Mouse (Mus musculus) intestine, postnatal 0 days (tissue): ENCODE data around the gene Setd2. TPM values are rescaled to one million over a fixed set of nuclear protein-coding genes. Genes with fewer than 3 reads are reported as not detected.

ENCODE experiments used
- ATAC-seq: fragments of 200-750 bp; cut with Nextera tagmentation; 2 replicates; pipeline ENCODE4 v1.8.0; 2017; ENCODE audit warnings: mild to moderate bottlenecking, moderate TSS enrichment, moderate library complexity
- H3K27ac ChIP-seq: fragments of 300-500 bp; sonication (generic); 2 replicates; pipeline ENCODE4 v1.5.1; 2014; ENCODE audit warnings: mild to moderate bottlenecking, low read depth, low read length, moderate library complexity
- H3K27me3 ChIP-seq: fragments of 300-500 bp; sonication (generic); replicated peaks from 2 replicates; pipeline ENCODE4 v1.6.1; 2014; ENCODE audit warnings: low read length, mixed read lengths; ENCODE audit not compliant: control insufficient read depth, insufficient read depth
- H3K36me3 ChIP-seq: fragments of 300-500 bp; sonication (generic); 2 replicates; pipeline ENCODE4 v1.6.1; 2014; ENCODE audit warnings: mild to moderate bottlenecking, moderate library complexity; ENCODE audit not compliant: control insufficient read depth, insufficient read depth
- H3K4me1 ChIP-seq: fragments of 300-500 bp; sonication (generic); replicated peaks from 2 replicates; pipeline ENCODE4 v1.6.1; 2014; ENCODE audit warnings: antibody characterized with exemption, low read length, mixed read lengths; ENCODE audit not compliant: control insufficient read depth, insufficient read depth
- H3K4me2 ChIP-seq: fragments of 300-500 bp; sonication (generic); replicated peaks from 2 replicates; pipeline ENCODE4 v1.6.1; 2014; ENCODE audit warnings: low read depth, mild to moderate bottlenecking, moderate library complexity
- H3K4me3 ChIP-seq: fragments of 300-500 bp; sonication (generic); 2 replicates; pipeline ENCODE4 v1.5.1; 2014; ENCODE audit warnings: low read depth, low read length
- H3K9ac ChIP-seq: fragments of 300-500 bp; sonication (generic); 2 replicates; pipeline ENCODE4 v1.6.1; 2014; ENCODE audit warnings: mild to moderate bottlenecking, low read depth, low read length
- H3K9me3 ChIP-seq: fragments of 300-500 bp; sonication (generic); 2 replicates; pipeline ENCODE4 v1.6.1; 2016; ENCODE audit warnings: mixed run types; ENCODE audit not compliant: control insufficient read depth
- CTCF ChIP-seq: sonication (generic); IDR thresholded peaks from 2 replicates; pipeline ENCODE4 v1.5.1; 2016; ENCODE audit warnings: low read depth, mild to moderate bottlenecking, control low read depth, antibody characterized with exemption, moderate library complexity
- WGBS: fragments of 180-500 bp; shearing (Covaris S2); extraction: QIAGEN DNeasy Blood & Tissue Kit; methylation state at CpG from one replicate; pipeline ENCODE4 v1.1.7; 2014; 5-methylcytosine and 5-hydroxymethylcytosine counted together
- polyA plus RNA-seq: library from polyadenylated mRNA; unstranded; fragments of >200 nt; fragmentation: Nextera tagmentation; extraction: Ambion mirVana; gene quantifications from 2 replicates; pipeline ENCODE4 v1.2.1, GENCODE M21; 2015

The Setd2 gene
- polyA plus RNA-seq: 12.4 and 15.7 TPM in 2 replicates

- H3K4me2 ChIP-seq: peak within 1 kb of the TSS; percentile 80
- H3K36me3 ChIP-seq: no peaks in the 10 kb centered on the region
- H3K9ac ChIP-seq: peak within 1 kb of the TSS; percentile 99
- peak within 1 kb of the TSS; percentile 78 for H3K4me3 ChIP-seq
- peak; percentile 70 for ATAC-seq
- H3K4me1 ChIP-seq: no peaks in the 10 kb centered on the region
- H3K27ac ChIP-seq: peak within 1 kb of the TSS; percentile 99
- WGBS: under 1% methylated on average over 84 of the region's 109 CpGs
- no peaks in the 10 kb centered on the region for H3K27me3 ChIP-seq
- no peaks in the 10 kb centered on the region for H3K9me3 ChIP-seq
- no peak for TF ChIP-seq CTCF
Measured at GRCm38 (mm10) chr9:110532538-110533291, at the start of gene Setd2. Gene Setd2, plus strand, starts transcription at chr9:110532597.

GRCm38 (mm10) chr9:110488841-110489240 is 43.6 kb upstream of the Setd2 start:
- no peak for TF ChIP-seq CTCF
- no peak overlapping the region for H3K9ac ChIP-seq
- H3K9me3 ChIP-seq: peaks cover 6% of the 10 kb centered on the region
- H3K4me1 ChIP-seq: no peaks in the 10 kb centered on the region
- no peak overlapping the region for H3K27ac ChIP-seq
- no peaks in the 10 kb centered on the region for H3K27me3 ChIP-seq
- H3K4me3 ChIP-seq: no peak overlapping the region
- no peak for ATAC-seq
- no peaks in the 10 kb centered on the region for H3K36me3 ChIP-seq
- H3K4me2 ChIP-seq: no peak overlapping the region
- 56% methylated on average over 4 of the region's 4 CpGs for WGBS

GRCm38 (mm10) chr9:110490913-110491312 is 41.5 kb upstream of the Setd2 start:
- H3K36me3 ChIP-seq: no peaks in the 10 kb centered on the region
- no peak overlapping the region for H3K27ac ChIP-seq
- 61% methylated on average over 5 of the region's 5 CpGs for WGBS
- no peaks in the 10 kb centered on the region for H3K27me3 ChIP-seq
- no peak overlapping the region for H3K9ac ChIP-seq
- no peak overlapping the region for H3K4me2 ChIP-seq
- peak; percentile 50 for TF ChIP-seq CTCF
- peaks cover 6% of the 10 kb centered on the region for H3K9me3 ChIP-seq
- no peak for ATAC-seq
- no peak overlapping the region for H3K4me3 ChIP-seq
- no peaks in the 10 kb centered on the region for H3K4me1 ChIP-seq

- WGBS: 17% methylated on average over 2 of the region's 2 CpGs
- peak; percentile 82 for ATAC-seq
- no peak for TF ChIP-seq CTCF
Measured at GRCm38 (mm10) chr9:110525737-110526136, 6.7 kb upstream of the Setd2 start.

GRCm38 (mm10) chr9:110529002-110529737 is 3.2 kb upstream of the Setd2 start:
- WGBS: 65% methylated on average over 9 of the region's 9 CpGs
- TF ChIP-seq CTCF: no peak
- H3K4me1 ChIP-seq: no peaks in the 10 kb centered on the region
- no peak overlapping the region for H3K27ac ChIP-seq
- no peaks in the 10 kb centered on the region for H3K36me3 ChIP-seq
- no peaks in the 10 kb centered on the region for H3K9me3 ChIP-seq
- H3K9ac ChIP-seq: no peak overlapping the region
- no peak overlapping the region for H3K4me2 ChIP-seq
- no peak for ATAC-seq
- no peaks in the 10 kb centered on the region for H3K27me3 ChIP-seq
- H3K4me3 ChIP-seq: no peak overlapping the region

More at GRCm38 (mm10) chr9:110525737-110526136, 6.7 kb upstream of the Setd2 start:
- Histone ChIP-seq H3K9me3 (no peaks in the 10 kb centered on the region), H3K36me3 (no peaks in the 10 kb centered on the region), H3K27ac (no peak overlapping the region), H3K27me3 (no peaks in the 10 kb centered on the region), H3K4me1 (no peaks in the 10 kb centered on the region), H3K4me2 (no peak overlapping the region), H3K9ac (no peak overlapping the region), H3K4me3 (no peak overlapping the region)

GRCm38 (mm10) chr9:110530650-110531049 is 1.7 kb upstream of the Setd2 start:
- no peak for TF ChIP-seq CTCF
- Histone ChIP-seq H3K9ac (no peak overlapping the region), H3K4me1 (no peaks in the 10 kb centered on the region), H3K4me2 (no peak overlapping the region; the same call in 1 of the 2 replicates), H3K36me3 (no peaks in the 10 kb centered on the region), H3K9me3 (no peaks in the 10 kb centered on the region), H3K27ac (no peak overlapping the region), H3K4me3 (no peak overlapping the region), H3K27me3 (no peaks in the 10 kb centered on the region)
- WGBS: 59% methylated on average over 3 of the region's 3 CpGs
- no peak for ATAC-seq
